Mouse (Mus musculus): ENCODE results near the gene Zfp429. TPM values are rescaled to one million over a fixed set of nuclear protein-coding genes. Genes with fewer than 3 reads are reported as not detected.

Zfp429 gene
- total RNA-seq, 2 experiments from 2014 or later = 5.6 to 15.3 TPM

Other genes with a start within 250 kb of the Zfp429 start
- 3.7 and 6.4 TPM in 2 replicates for gene Rsl1, start 226.6 kb downstream of the Zfp429 start, total RNA-seq (2014; fragmentation: Nextera tagmentation)
- gene Rsl1, start 226.6 kb downstream of the Zfp429 start, total RNA-seq (2017) = 5.6 and 6.6 TPM in 2 replicates
- gene Zfp455, start 205.3 kb downstream of the Zfp429 start, total RNA-seq (2014; fragmentation: Nextera tagmentation) = 6.7 and 8.0 TPM in 2 replicates
- 1.9 and 3.0 TPM in 2 replicates for gene Zfp455, start 205.3 kb downstream of the Zfp429 start, total RNA-seq (2017)
- 5.1 and 10.4 TPM in 2 replicates for gene Zfp458, start 121.4 kb downstream of the Zfp429 start, total RNA-seq (2014; fragmentation: Nextera tagmentation)
- gene Zfp458, start 121.4 kb downstream of the Zfp429 start, total RNA-seq (2017) = 2.1 and 5.2 TPM in 2 replicates
- 1.3 and 5.7 TPM in 2 replicates for gene Zfp457, start 93.3 kb downstream of the Zfp429 start, total RNA-seq (2014; fragmentation: Nextera tagmentation)
- gene Zfp457, start 93.3 kb downstream of the Zfp429 start, total RNA-seq (2017) = 1.7 and 1.8 TPM in 2 replicates
- gene Zfp595, start 67.2 kb downstream of the Zfp429 start, total RNA-seq (2014; fragmentation: Nextera tagmentation) = 6.9 and 10.0 TPM in 2 replicates
- gene Zfp595, start 67.2 kb downstream of the Zfp429 start, total RNA-seq (2017) = 4.4 and 8.9 TPM in 2 replicates
- 4.3 TPM in 1 of 2 replicates, not detected in the other for gene Gm28044, start 39.3 kb downstream of the Zfp429 start, total RNA-seq (2014; fragmentation: Nextera tagmentation)
- 8.4 and 31.0 TPM in 2 replicates for gene Gm28044, start 39.3 kb downstream of the Zfp429 start, total RNA-seq (2017)
- gene Zfp953, start 39.2 kb downstream of the Zfp429 start, total RNA-seq (2014; fragmentation: Nextera tagmentation) = 4.5 and 9.2 TPM in 2 replicates
- 6.3 and 9.2 TPM in 2 replicates for gene Zfp953, start 39.2 kb downstream of the Zfp429 start, total RNA-seq (2017)
- gene Gm28041, start 24.1 kb downstream of the Zfp429 start, total RNA-seq (2014; fragmentation: Nextera tagmentation) = 6.1 TPM in 1 of 2 replicates, not detected in the other
- not detected in 2 replicates for gene Gm28041, start 24.1 kb downstream of the Zfp429 start, total RNA-seq (2017)
- 4.1 and 6.3 TPM in 2 replicates for gene Zfp456, start 24.0 kb downstream of the Zfp429 start, total RNA-seq (2014; fragmentation: Nextera tagmentation)
- gene Zfp456, start 24.0 kb downstream of the Zfp429 start, total RNA-seq (2017) = 1.8 and 5.7 TPM in 2 replicates
- gene Zfp459, start 21.6 kb upstream of the Zfp429 start, total RNA-seq (2014; fragmentation: Nextera tagmentation) = 0.60 and 1.1 TPM in 2 replicates
- gene Zfp459, start 21.6 kb upstream of the Zfp429 start, total RNA-seq (2017) = 0.86 and 0.88 TPM in 2 replicates
- gene Zfp874a, start 51.8 kb upstream of the Zfp429 start, total RNA-seq (2014; fragmentation: Nextera tagmentation) = 8.4 and 8.7 TPM in 2 replicates
- 6.6 and 15.0 TPM in 2 replicates for gene Zfp874a, start 51.8 kb upstream of the Zfp429 start, total RNA-seq (2017)
- 5.8 and 7.3 TPM in 2 replicates for gene Zfp874b, start 84.4 kb upstream of the Zfp429 start, total RNA-seq (2014; fragmentation: Nextera tagmentation)
- 4.5 and 8.5 TPM in 2 replicates for gene Zfp874b, start 84.4 kb upstream of the Zfp429 start, total RNA-seq (2017)
- 8.5 and 11.4 TPM in 2 replicates for gene Zfp58, start 100.7 kb upstream of the Zfp429 start, total RNA-seq (2014; fragmentation: Nextera tagmentation)
- gene Zfp58, start 100.7 kb upstream of the Zfp429 start, total RNA-seq (2017) = 8.3 and 11.9 TPM in 2 replicates
- gene Gm26965, start 126.3 kb upstream of the Zfp429 start, total RNA-seq (2014; fragmentation: Nextera tagmentation) = not detected in 2 replicates
- not detected in 2 replicates for gene Gm26965, start 126.3 kb upstream of the Zfp429 start, total RNA-seq (2017)
- gene Zfp87, start 126.4 kb upstream of the Zfp429 start, total RNA-seq (2014; fragmentation: Nextera tagmentation) = 22.9 and 26.6 TPM in 2 replicates
- 10.7 and 17.8 TPM in 2 replicates for gene Zfp87, start 126.4 kb upstream of the Zfp429 start, total RNA-seq (2017)
- gene Zfp748, start 154.0 kb upstream of the Zfp429 start, total RNA-seq (2014; fragmentation: Nextera tagmentation) = 10.0 and 12.3 TPM in 2 replicates
- 8.6 and 11.6 TPM in 2 replicates for gene Zfp748, start 154.0 kb upstream of the Zfp429 start, total RNA-seq (2017)
- gene Zfp729b, start 209.9 kb upstream of the Zfp429 start, total RNA-seq (2014; fragmentation: Nextera tagmentation) = 10.8 and 17.2 TPM in 2 replicates
- gene Zfp729b, start 209.9 kb upstream of the Zfp429 start, total RNA-seq (2017) = 16.1 and 16.3 TPM in 2 replicates
- gene Gm49345, start 237.9 kb upstream of the Zfp429 start, total RNA-seq (2014; fragmentation: Nextera tagmentation) = 3.4 TPM in 1 of 2 replicates, not detected in the other
- not detected in 2 replicates for gene Gm49345, start 237.9 kb upstream of the Zfp429 start, total RNA-seq (2017)
- gene Zfp729a, start 238.0 kb upstream of the Zfp429 start, total RNA-seq (2014; fragmentation: Nextera tagmentation) = 15.0 and 17.6 TPM in 2 replicates
- gene Zfp729a, start 238.0 kb upstream of the Zfp429 start, total RNA-seq (2017) = 7.4 and 14.4 TPM in 2 replicates

Measured in granulocyte monocyte progenitor cell, adult 5-6 weeks (primary cell).